Mouse (Mus musculus) thymus, postnatal 25 days (tissue): ENCODE results near the gene Ngb.
A peak's percentile ranks its signal among the peaks of the same experiment; 100 is the strongest.

Experiments used
- DNase-seq: peaks from one replicate; pipeline ENCODE4 v3.0.0; 2022

Gene Ngb

GRCm38 (mm10) chr12:87089701-87090100, 12.6 kb downstream of the Ngb start:
- no peak for DNase-seq

GRCm38 (mm10) chr12:87089255-87089654, 13.1 kb downstream of the Ngb start:
- no peak for DNase-seq

GRCm38 (mm10) chr12:87088331-87088730, 14.0 kb downstream of the Ngb start:
- peak; percentile 16 for DNase-seq

- DNase-seq = no peak
These were observed 15.1 kb downstream of the Ngb start for GRCm38 (mm10) chr12:87087236-87087635.

- DNase-seq = no peak
These were observed 19.5 kb downstream of the Ngb start for GRCm38 (mm10) chr12:87082797-87083196.

GRCm38 (mm10) chr12:87076610-87077009, 25.7 kb downstream of the Ngb start:
- no peak for DNase-seq

- DNase-seq = no peak
These were observed 31.8 kb downstream of the Ngb start for GRCm38 (mm10) chr12:87070520-87070919.

- no peak for DNase-seq
These were observed 35.9 kb downstream of the Ngb start for GRCm38 (mm10) chr12:87066429-87066828.

- no peak for DNase-seq
These were observed 36.9 kb downstream of the Ngb start for GRCm38 (mm10) chr12:87065446-87065845.

- DNase-seq = no peak
These were observed 45.3 kb downstream of the Ngb start for GRCm38 (mm10) chr12:87057066-87057465.

GRCm38 (mm10) chr12:87054873-87055272, 47.5 kb downstream of the Ngb start:
- no peak for DNase-seq

GRCm38 (mm10) chr12:87052661-87053321, 49.5 kb downstream of the Ngb start:
- DNase-seq = peak; percentile 79

GRCm38 (mm10) chr12:87047536-87047935, 54.8 kb downstream of the Ngb start:
- DNase-seq = no peak
